Mouse (Mus musculus) frontal cortex, adult 2 months (tissue): ENCODE results near the gene Fam173b. TPM values are rescaled to one million over a fixed set of nuclear protein-coding genes. Genes with fewer than 3 reads are reported as not detected.

Experiments used
- DNase-seq, 2 experiments: peaks; one replicate each; pipeline ENCODE4 v3.0.0; 2022; ENCODE audit warnings: low spot score in 1 of 2; ENCODE audit errors: extremely low spot score in 1 of 2
- polyA plus RNA-seq: library from polyadenylated mRNA; depleted of rRNA; stranded (reverse); fragments of >200 nt; gene quantifications from 2 replicates; pipeline ENCODE4 v1.2.3, GENCODE M21; 2012; rRNA removed

Fam173b gene
- polyA plus RNA-seq, 1 experiment = 14.7 TPM

DNA sequence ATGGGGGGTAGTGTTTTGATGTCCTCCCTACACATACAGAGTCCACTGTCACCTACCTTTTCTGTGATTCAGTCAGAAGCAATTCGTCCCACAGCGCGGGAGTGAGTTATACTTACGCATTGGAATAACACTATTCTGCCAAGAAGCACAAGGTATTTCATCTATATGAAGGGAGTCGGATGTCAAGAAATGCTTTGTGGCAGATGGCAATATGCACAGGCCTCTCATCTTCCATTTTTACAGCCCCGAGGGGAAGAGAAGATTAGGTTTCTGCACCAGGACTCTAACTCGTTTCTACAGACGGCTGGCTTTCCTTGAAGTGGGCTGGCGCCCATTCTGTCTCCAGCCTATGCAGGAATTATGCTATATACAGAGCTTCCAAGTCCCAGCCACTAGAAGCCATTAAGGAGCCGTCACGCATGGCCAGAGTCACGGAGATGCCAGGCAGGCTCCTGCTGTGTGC lies 29.8 kb downstream of the Fam173b start:
- DNase-seq = no peak

DNA sequence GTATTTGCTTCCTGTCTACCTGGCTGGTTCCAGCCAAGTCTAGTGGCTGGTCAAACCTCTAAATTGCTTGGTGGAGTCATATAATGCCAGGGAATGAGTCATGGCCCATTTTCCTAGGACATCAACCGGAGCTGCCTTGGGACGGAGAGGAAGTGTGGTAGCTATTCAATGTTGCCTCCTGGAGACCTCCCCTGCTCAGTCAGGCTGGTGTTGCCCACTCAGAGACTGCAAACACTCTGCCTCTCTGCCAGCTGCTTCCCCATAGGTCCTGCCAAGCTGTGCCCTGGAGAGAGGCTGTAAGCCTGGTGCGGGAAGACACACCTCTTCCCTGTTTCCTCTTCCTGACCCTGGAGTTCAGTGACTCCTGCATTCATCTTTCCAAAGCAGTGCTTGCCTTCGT lies 30.8 kb downstream of the Fam173b start:
- no peak for DNase-seq

DNA sequence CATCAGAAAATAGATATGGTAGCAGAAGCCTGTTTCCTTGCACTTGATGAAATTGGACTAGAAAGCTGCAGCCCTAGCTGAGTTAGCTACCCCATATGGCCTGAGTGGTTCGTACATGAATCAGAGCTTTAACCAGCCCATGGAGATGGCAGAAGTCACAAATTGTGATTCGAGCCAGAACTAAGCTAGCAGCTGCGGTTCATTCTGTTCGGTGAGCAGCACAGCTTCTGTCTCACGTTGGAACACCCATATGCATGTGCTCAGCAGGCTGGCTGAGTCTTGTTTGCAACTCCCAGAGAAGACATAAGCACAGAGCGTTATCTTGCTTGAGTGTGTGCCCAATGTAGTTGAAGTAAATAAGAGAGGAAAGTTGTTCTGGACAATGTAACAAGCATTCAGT lies 32.9 kb downstream of the Fam173b start:
- DNase-seq = peak; percentile 46 to 56

GRCm38 (mm10) chr15:31636091-31636595 lies 34.5 kb downstream of the Fam173b start:
- DNase-seq = no peak

DNA sequence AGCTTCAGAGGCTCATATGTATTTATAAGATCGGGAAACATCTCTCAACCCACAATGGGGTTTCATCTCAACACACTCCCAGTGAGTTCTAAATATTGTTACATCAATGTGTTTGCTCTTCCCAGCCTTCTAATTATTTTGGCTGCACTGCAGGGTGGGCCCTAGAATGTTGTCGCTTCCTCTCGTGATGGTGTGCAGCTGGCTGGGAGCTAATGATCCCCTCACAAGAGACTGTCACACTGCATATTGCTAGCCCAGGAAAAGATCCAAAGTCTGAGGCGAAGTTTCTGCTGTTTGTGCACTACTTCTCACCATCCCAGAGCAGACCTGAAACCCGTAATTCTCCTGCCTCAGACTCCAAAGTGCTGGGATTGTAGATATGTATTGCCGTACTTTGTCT lies 45.6 kb downstream of the Fam173b start:
- DNase-seq = no peak

GRCm38 (mm10) chr15:31647851-31648569 lies 46.4 kb downstream of the Fam173b start:
- DNase-seq = no peak

DNA sequence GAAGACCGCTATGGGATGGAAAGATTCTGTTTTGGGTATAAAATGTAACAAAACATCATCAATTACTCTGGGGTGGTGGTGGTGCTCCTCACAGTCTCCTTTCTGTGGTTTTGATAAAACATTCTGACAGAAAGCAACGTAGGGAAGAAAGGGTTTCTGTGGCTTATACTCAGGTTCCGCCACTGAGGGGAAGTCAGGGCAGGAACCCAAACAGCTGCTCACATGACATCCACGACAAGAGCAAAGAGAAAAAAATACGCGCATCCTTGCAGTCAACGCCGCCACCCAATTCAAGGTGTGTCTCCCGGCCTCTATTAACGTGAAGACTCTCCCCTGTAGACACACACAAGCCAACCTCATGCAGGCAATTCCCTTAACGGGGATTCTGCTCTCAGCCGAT lies 48.0 kb downstream of the Fam173b start:
- no peak for DNase-seq

- DNase-seq = no peak
These were observed 49.2 kb downstream of the Fam173b start for GRCm38 (mm10) chr15:31650821-31651220.

GRCm38 (mm10) chr15:31660133-31660795 lies 58.6 kb downstream of the Fam173b start:
- no peak for DNase-seq

DNA sequence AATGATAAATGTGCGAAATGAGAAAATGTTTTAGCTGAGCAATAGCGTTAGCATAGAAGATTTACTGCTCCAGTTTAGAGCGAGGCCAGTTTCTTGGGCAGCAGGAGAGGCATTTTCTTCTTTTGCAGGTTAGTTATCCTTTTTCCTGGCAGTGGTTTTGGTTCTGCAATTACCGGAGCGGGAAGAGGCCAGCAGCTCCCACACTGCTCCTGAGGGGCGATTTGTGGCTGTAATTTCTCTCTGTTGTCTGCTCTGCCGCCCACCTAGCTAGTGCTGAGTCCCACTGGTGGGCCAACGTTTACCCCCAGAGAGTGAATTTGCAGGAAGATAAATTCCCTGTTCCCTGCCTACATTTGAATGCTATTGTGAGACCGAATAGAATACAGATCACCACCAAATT lies 59.2 kb downstream of the Fam173b start:
- no peak for DNase-seq

DNA sequence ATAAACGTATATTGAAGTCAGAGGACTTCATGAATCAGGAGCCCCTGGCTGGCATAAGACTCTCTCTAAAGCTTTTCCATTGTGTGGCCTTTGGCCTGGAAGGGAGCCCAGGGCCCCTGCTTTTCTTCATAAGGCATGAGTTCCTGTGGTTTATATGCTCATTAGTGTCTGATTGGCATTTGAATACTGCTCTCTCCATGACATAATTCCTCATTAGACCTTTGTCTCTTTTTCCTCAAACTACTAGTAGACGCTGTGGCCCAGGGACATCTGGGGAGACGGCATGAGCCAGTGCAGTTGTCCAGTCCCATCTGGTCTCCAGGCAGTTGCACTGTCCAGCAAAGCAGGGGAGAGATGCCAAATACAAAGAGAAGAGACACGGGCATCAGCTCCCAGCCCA lies 60.1 kb downstream of the Fam173b start:
- DNase-seq = no peak

DNA sequence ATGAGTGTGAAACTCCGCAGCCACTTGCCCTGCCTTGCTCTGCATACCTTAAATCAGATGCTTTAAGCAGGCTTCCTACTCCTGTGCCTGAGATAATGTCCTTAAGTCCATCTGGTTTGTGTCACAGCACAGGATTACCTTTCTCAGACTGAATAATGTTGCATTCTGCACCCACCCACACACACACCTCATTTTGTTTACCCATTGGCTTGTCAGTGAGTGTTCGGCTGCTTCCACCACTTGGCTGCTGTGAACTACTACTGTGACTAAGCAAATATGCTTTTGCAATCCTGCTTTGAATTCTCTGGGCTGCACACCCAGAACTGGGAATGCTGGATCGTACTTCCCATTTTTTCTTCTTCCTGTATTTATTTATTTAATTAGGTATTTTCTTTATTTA lies 61.4 kb downstream of the Fam173b start:
- peak in 1 of 2 experiments; percentile 40 for DNase-seq

Other genes starting within 250 kb of the Fam173b start
- 25.4 and 26.0 TPM in 2 replicates for gene Ankrd33b, start 234.1 kb upstream of the Fam173b start, polyA plus RNA-seq
- 0.88 and 1.5 TPM in 2 replicates for gene Ropn1l, start 148.1 kb upstream of the Fam173b start, polyA plus RNA-seq
- gene March6, start 70.8 kb upstream of the Fam173b start, polyA plus RNA-seq = 81.3 and 95.9 TPM in 2 replicates
- gene Cmbl, start 36.5 kb upstream of the Fam173b start, polyA plus RNA-seq = 22.5 and 22.7 TPM in 2 replicates
- gene Cct5, start within 50 bp of the Fam173b start, polyA plus RNA-seq = 166 and 190 TPM in 2 replicates